Mouse (Mus musculus): ENCODE results near the gene Macrod2. TPM values are rescaled to one million over a fixed set of nuclear protein-coding genes. Genes with fewer than 3 reads are reported as not detected.

Gene Macrod2
- total RNA-seq (2023), result not detected in 4 replicates

GRCm38 (mm10) chr2:140395179-140395578 is at the start of gene Macrod2:
Gene Macrod2, plus strand, starts transcription at chr2:140395309.

GRCm38 (mm10) chr2:140389525-140389924 is 5.6 kb upstream of the Macrod2 start, which contains the start of gene Sel1l2:
Gene Sel1l2, minus strand, starts transcription at chr2:140389706.

GRCm38 (mm10) chr2:140670963-140671702 is 276.0 kb downstream of the Macrod2 start, which contains the start of gene Flrt3:
Gene Flrt3, minus strand, starts transcription at chr2:140671469.

Other genes with a start within 250 kb of the Macrod2 start
- gene Gm17374, start 243.3 kb upstream of the Macrod2 start, total RNA-seq (2023), result not detected in 4 replicates
- gene Esf1, start 224.7 kb upstream of the Macrod2 start, total RNA-seq (2023), result 28.7 to 41.5 TPM (median 31.7 TPM) in 4 replicates
- 10.7 to 14.3 TPM (median 11.3 TPM) in 4 replicates for gene Ndufaf5, start 224.7 kb upstream of the Macrod2 start, total RNA-seq (2023)
- not detected in 4 replicates for gene Sel1l2, start 5.6 kb upstream of the Macrod2 start, total RNA-seq (2023)

All from B cell, adult 62 days (primary cell).